Mouse (Mus musculus): Measurements from ENCODE around the gene Hax1.

The Hax1 gene

GRCm38 (mm10) chr3:89998612-89999054 lies at the start of gene Hax1:
Gene Hax1, minus strand, starts transcription at chr3:89998780.
- WGBS = under 1% methylated on average over 26 of the region's 26 CpGs

GRCm38 (mm10) chr3:90036263-90036662 lies 37.7 kb upstream of the Hax1 start:
- 98% methylated on average over 1 of the region's 1 CpGs for WGBS

DNA sequence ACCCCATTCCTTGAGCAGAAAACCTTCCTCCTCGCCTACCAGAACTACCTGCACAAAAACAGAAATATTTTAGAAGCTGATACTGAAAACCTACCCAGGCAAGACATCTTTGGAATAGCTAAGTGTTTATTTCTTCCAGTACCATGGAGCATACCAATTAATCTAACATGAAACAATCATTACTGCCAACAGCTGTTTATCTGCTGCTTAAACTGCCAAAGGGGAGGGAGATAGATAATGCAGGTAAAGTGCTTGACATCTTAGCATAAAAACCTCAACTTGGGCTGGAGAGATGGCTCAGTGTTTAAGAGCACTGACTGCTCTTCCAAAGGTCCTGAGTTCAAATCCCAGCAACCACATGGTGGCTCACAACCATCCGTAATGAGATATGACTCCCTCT lies 36.1 kb upstream of the Hax1 start:
- 92% methylated on average over 2 of the region's 2 CpGs for whole genome bisulfite sequencing

- 91% methylated on average over 4 of the region's 4 CpGs for WGBS
Measured at GRCm38 (mm10) chr3:90016626-90017025, 18.0 kb upstream of the Hax1 start.

DNA sequence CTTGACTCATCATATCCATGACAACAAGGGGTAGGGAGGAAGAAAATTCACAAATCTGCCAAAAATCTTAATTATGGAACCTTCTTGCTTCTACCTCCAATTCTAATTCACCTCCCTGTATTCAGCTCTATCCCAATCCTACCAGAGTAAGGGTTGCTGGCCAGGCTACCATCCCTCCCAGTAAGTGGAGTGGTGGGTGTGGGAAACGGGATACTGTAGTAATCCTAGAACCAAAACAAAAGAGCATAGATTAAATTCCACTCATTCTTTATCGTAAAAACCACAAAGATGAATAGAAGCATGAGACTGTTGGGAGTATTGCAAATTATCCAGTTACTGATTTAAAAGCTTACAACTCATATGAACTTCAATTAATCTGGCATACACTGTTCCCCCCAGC lies 11.7 kb upstream of the Hax1 start:
- 56% methylated on average over 2 of the region's 2 CpGs for WGBS

DNA sequence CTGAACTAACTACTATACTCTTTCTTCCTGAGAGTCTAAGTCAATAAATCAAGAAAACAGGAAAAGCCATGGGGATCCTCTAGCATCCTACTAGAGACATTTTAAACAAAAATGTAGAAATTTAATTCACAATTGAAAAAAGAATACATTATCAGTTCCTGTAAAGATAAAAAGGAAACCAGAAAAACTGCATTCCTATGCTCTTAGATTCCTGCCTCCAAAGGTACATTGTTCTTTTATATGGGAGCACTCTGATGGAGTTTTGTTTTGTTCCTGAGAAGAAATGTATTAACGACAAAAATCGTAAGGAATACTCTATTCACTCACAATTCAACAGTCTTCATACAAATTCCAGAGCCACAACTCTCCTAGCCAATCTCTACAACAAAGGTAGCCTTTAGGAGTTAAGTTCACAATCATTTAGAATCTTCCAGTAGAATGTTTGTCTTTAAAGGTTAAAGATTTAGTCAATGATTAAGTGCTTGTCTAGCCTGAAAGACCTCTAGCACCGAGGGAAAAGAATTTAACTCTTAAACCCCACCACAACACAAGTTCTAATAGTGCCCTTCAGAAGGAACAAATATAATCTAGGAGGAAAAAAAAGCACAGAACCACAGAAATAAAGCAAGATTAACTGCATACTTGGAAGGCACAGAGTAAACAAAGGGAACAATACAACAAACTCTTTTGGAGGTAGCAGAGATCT lies 5.7 kb upstream of the Hax1 start:
- 60% methylated on average over 3 of the region's 3 CpGs for WGBS

DNA sequence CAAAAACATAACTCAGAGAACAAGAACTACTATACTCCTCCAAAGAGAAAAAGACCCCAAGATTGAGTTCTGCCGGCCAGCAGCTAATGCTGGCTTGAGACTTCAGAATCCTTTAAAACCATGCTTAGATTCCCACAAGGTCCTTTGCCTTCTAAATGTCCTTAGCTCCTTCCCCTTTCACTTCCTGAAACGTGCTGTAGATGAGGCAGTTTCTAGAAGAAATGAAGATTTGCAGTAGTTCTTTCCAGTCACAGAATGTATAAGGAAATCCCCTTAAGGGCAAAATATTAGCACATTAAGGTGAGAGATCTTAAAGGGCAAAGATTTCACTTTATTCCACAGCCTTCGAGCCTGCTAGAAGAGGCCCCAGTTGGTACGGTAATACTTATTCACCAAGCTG lies 1.2 kb upstream of the Hax1 start:
- WGBS = 76% methylated on average over 4 of the region's 4 CpGs

DNA sequence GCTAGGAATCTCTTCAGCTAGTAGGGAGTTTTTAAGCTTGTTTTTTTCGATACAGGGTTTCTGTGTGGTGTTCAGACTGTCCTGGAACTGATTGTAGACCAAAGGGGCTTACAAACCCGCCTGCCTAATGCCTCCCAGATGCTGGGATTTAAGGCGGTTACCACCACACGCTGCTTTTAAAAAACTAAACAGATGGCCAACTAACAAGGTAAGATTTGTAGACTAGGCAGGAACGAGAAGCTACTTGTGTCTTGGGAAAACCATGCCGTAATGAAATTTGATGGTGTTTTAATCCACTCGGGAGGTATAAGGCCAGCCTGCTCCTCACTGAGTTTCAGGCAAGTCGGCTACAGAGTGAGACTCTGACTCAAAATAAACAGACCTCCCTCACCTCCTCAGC lies 510 bp upstream of the Hax1 start:
- WGBS = 11% methylated on average over 8 of the region's 8 CpGs

- WGBS = 6% methylated on average over 23 of the region's 23 CpGs
Measured at GRCm38 (mm10) chr3:89997791-89998495, 637 bp downstream of the Hax1 start.

DNA sequence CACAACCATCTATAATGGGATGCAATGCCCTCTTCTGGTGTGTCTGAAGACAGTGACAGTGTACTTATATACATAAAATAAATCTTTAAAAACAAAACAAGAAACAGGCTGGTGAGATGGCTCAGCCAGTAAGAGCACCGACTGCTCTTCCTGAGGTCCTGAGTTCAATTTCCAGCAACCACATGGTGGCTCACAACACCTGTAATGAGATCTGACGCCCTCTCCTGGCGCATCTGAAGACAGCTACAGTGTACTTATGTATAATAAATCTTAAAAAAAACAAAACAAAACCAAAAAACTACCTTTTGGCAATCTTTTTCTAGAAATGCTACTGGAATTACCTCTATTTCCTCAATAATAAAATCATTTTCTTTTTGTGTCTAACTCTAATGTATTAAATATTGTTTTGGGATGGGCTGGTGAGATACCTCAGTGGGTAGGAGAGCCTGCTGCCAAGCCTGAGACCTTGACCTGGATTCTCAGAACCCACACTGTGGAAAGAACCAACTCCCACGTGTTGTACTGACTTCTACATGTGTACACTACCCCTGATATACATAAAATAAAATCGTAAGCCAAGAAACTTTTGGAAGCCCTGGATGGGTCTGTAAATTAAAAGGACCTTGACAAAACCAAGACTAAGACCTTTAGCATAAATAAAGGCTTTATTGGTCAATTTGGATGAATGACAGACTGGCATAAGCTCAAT lies 3.6 kb downstream of the Hax1 start:
- WGBS = 89% methylated on average over 5 of the region's 5 CpGs

DNA sequence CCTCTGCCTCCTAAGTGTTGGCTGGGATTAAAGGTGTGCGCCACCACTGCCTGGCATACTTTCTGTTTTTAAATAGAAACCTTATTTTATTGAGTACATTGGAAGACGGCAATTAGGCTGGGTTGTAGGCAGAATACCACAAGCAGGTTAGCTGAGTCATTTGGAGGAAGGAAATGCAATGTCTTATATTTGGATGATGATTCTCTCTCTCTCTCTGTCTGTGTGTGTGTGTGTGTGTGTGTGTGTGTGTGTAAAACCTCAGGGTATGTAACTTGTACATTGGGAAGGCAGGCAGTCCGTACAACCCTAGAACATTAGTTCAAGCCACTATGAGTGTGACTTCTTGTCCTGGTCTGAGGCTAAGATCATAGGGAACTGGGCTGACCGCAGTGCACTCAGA lies 10.8 kb downstream of the Hax1 start:
- 75% methylated on average over 4 of the region's 4 CpGs for WGBS

GRCm38 (mm10) chr3:89987211-89987610 lies 11.4 kb downstream of the Hax1 start:
- WGBS = 58% methylated on average over 3 of the region's 3 CpGs

- WGBS = 74% methylated on average over 5 of the region's 5 CpGs
Measured at GRCm38 (mm10) chr3:89982426-89982825, 16.2 kb downstream of the Hax1 start.

GRCm38 (mm10) chr3:89968509-89968908 lies 30.1 kb downstream of the Hax1 start:
- WGBS = 66% methylated on average over 7 of the region's 7 CpGs

DNA sequence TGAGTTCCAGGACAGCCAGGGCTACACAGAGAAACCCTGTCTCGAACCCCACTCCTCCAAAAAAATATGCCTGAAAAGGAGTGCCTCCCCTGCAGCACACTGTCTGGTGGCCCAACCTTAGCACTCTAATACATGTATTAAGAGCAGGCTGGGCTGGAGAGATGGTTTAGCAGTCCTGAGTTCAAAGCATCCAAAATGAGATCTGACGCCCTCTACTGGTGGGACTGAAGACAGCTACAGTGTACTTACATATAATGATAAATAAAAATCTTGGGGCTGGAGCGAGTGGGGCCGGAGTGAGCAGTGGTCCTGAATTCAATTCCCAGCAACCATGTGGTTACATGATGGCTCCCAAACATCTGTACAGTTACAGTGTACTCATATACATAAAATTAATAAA lies 31.6 kb downstream of the Hax1 start:
- 70% methylated on average over 4 of the region's 4 CpGs for WGBS

- WGBS = 86% methylated on average over 5 of the region's 5 CpGs
Measured at GRCm38 (mm10) chr3:89965972-89966371, 32.6 kb downstream of the Hax1 start.

GRCm38 (mm10) chr3:89965557-89965956 lies 33.0 kb downstream of the Hax1 start:
- 92% methylated on average over 8 of the region's 8 CpGs for WGBS

DNA sequence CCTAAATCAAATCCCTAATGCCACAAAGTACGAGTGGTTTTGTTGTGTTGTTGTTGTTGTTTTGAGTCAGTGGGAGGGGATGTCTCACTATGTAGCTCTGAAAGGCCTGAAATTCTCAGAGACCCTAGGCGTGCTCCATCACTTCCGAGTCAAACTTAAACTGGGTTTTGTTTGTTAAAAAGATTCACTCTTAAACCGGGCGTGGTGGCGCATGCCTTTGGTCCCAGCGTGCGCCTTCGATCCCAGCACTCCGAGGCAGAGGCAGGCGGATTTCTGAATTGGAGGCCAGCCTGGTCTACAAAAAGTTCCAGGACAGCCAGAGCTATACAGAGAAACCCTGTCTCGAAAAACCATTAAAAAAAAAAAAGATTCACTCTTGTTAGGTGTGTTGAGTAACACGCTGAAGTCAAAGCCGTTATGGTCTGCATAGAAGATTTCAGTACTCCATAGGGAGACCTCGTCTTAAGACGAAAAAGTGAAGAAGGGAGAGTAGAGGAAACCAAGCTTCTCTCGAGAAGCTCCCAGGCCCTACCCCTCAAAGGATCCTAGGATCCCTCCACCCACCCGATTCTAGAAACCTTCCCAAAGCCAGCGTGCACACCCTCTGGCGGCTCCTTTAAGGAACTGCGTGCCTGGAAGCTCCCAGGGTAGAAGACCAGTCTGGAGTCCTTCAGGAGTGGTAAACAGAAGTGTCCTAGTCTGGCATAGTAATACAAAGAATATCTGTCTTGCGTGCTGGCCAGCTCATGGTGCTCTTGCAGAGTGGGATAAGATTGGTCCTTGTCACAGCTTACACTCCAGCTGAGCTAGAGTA lies 34.4 kb downstream of the Hax1 start:
- WGBS = 15% methylated on average over 22 of the region's 22 CpGs

DNA sequence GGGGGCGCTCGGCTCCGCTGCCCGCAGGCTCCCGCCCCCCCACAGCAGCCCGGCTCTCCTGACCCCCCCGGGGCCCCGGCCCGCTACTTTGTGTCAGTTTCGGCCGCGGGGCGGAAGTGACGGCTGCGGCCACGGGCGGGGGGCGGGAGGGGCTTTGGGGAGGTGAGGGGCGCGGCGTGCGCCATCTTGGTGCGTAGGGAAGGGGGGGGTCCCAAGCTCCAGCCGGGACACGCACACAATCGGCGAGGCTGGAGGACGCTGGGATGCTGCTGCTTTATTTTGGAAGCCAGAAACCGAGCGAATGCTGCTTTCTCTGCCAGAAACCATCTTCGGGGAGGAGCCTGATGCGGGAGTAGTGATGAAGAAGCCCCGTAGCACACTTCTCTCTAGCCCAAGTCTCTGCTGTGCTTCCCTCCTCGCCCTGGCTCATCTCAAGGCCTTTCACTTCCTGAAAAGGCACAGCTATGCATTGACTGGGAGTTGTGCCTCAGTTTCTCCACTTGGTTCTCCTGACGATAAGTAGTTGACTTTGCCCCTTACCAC lies 35.3 kb downstream of the Hax1 start, which contains the start of gene Atp8b2:
Gene Atp8b2 (minus strand): TSS at position 288 of the 543 bp plus-strand sequence.
- WGBS = under 1% methylated on average over 35 of the region's 35 CpGs

GRCm38 (mm10) chr3:89962751-89963220 lies 35.8 kb downstream of the Hax1 start:
- WGBS = under 1% methylated on average over 30 of the region's 30 CpGs

DNA sequence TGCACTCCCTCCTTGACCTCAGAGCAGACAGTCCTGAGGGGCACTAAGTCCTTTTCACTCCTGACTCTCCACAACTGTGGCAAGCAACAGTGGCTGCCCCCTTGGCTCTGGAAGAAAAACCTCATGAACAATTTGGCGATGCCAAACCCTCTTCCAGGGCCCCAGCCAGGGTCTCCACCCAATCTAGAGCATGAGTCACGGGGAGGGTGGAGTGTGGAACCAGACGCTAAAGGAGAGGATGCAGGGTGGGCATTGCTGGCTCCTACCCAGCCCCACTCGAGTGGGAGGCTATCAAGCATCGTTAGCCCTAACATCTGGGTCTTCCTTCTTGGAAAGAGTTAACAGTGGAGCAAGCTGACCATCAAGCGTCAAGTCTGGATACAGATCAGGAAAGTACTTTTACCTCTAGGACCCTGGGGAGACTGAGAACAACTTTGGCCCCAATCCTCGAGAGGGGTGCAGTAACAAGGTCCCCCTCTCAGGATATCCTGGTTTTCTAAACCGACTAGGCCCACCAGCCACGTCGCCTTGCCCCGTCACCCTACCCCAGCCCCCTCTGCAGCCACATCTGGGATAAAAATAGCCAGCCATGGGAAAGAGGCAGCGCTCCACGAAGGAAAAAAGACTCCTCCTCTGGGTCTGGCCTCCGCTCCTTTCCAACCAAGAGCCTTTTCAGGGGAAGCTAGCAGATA lies 36.4 kb downstream of the Hax1 start:
- 1% methylated on average over 14 of the region's 14 CpGs for WGBS
